Mouse (Mus musculus) adrenal gland, adult 8-10 months (tissue): Measurements from ENCODE around the gene Ube2d3. TPM values are rescaled to one million over a fixed set of nuclear protein-coding genes. Genes with fewer than 3 reads are reported as not detected.

Experiments
- DNase-seq: peaks from one replicate; pipeline ENCODE4 v3.0.0; 2022
- total RNA-seq, 4 experiments: library from RNA; stranded (reverse); gene quantifications; 2 replicates each; pipeline ENCODE4 v1.2.4; 2022

The Ube2d3 gene
- 100 to 1,000 TPM; 299 to 393 (median 336) TPM for total RNA-seq

- peak; percentile 99 for DNase-seq
Measured at GRCm38 (mm10) chr3:135437758-135438495, at the start of gene Ube2d3. Ube2d3 (plus strand) TSS chr3:135438149.

GRCm38 (mm10) chr3:135393186-135393585 is 44.8 kb upstream of the Ube2d3 start:
- peak; percentile 13 for DNase-seq

- DNase-seq: no peak
Measured at GRCm38 (mm10) chr3:135395085-135395484, 42.9 kb upstream of the Ube2d3 start.

GRCm38 (mm10) chr3:135396081-135396480 is 41.9 kb upstream of the Ube2d3 start:
- peak; percentile 9 for DNase-seq

- DNase-seq: no peak
Measured at GRCm38 (mm10) chr3:135397112-135397511, 40.8 kb upstream of the Ube2d3 start.

- peak; percentile 71 for DNase-seq
Measured at GRCm38 (mm10) chr3:135402201-135402658, 35.7 kb upstream of the Ube2d3 start.

GRCm38 (mm10) chr3:135403211-135403610 is 34.7 kb upstream of the Ube2d3 start:
- no peak for DNase-seq

GRCm38 (mm10) chr3:135403856-135404255 is 34.1 kb upstream of the Ube2d3 start:
- DNase-seq: no peak

GRCm38 (mm10) chr3:135404599-135404998 is 33.4 kb upstream of the Ube2d3 start:
- no peak for DNase-seq

GRCm38 (mm10) chr3:135407351-135407750 is 30.6 kb upstream of the Ube2d3 start:
- DNase-seq: no peak

GRCm38 (mm10) chr3:135409219-135409618 is 28.7 kb upstream of the Ube2d3 start:
- DNase-seq: no peak

- DNase-seq: no peak
Measured at GRCm38 (mm10) chr3:135411056-135411455, 26.9 kb upstream of the Ube2d3 start.

GRCm38 (mm10) chr3:135411824-135412223 is 26.1 kb upstream of the Ube2d3 start:
- DNase-seq: no peak

- no peak for DNase-seq
Measured at GRCm38 (mm10) chr3:135417245-135417644, 20.7 kb upstream of the Ube2d3 start.

GRCm38 (mm10) chr3:135417799-135418198 is 20.1 kb upstream of the Ube2d3 start:
- DNase-seq: no peak

GRCm38 (mm10) chr3:135420542-135421309 is 17.2 kb upstream of the Ube2d3 start:
- no peak for DNase-seq

GRCm38 (mm10) chr3:135421310-135421594 is 16.7 kb upstream of the Ube2d3 start:
- no peak for DNase-seq

- DNase-seq: no peak
Measured at GRCm38 (mm10) chr3:135422232-135422855, 15.6 kb upstream of the Ube2d3 start.

GRCm38 (mm10) chr3:135422856-135423607 is 14.9 kb upstream of the Ube2d3 start:
- DNase-seq: peak; percentile 70

GRCm38 (mm10) chr3:135423608-135424212 is 14.2 kb upstream of the Ube2d3 start, which contains the start of gene Cisd2:
Cisd2 (minus strand) TSS chr3:135423925.
- peak; percentile 10 for DNase-seq

GRCm38 (mm10) chr3:135436901-135437616 is 890 bp upstream of the Ube2d3 start:
- no peak for DNase-seq
